Mouse (Mus musculus) midbrain, postnatal 0 days (tissue): ENCODE measurements around the gene Cog3. TPM values are rescaled to one million over a fixed set of nuclear protein-coding genes. Genes with fewer than 3 reads are reported as not detected.

ENCODE experiments used
- ATAC-seq: fragments of 200-750 bp; cut with Nextera tagmentation; 2 replicates; pipeline ENCODE4 v1.8.0; 2017; ENCODE audit warnings: moderate number of reproducible peaks, mild to moderate bottlenecking, moderate TSS enrichment, moderate library complexity; ENCODE audit not compliant: low FRiP score
- DNase-seq: peaks from one replicate; pipeline ENCODE4 v3.0.0-alpha.2; 2015; ENCODE audit warnings: low spot score
- H3K27ac ChIP-seq: fragments of 300-500 bp; sonication (generic); 2 replicates; pipeline ENCODE4 v1.5.1; 2014; ENCODE audit warnings: low read depth, mild to moderate bottlenecking, low read length, mixed read lengths
- H3K27me3 ChIP-seq: fragments of 300-500 bp; sonication (generic); 2 replicates; pipeline ENCODE4 v1.6.1; 2014; ENCODE audit warnings: low read length, control low read depth, mixed read lengths; ENCODE audit not compliant: insufficient read depth
- H3K36me3 ChIP-seq: fragments of 300-500 bp; sonication (generic); 2 replicates; pipeline ENCODE4 v1.6.1; 2014; ENCODE audit warnings: low read length, control low read depth, mixed read lengths; ENCODE audit not compliant: insufficient read depth
- H3K4me1 ChIP-seq: fragments of 300-500 bp; sonication (generic); 2 replicates; pipeline ENCODE4 v1.6.1; 2014; ENCODE audit warnings: mild to moderate bottlenecking, control low read depth, antibody characterized with exemption, low read length, mixed read lengths; ENCODE audit not compliant: insufficient read depth
- H3K4me2 ChIP-seq: fragments of 300-500 bp; sonication (generic); 2 replicates; pipeline ENCODE4 v1.6.1; 2014; ENCODE audit warnings: low read depth, mild to moderate bottlenecking, low read length, mixed read lengths; ENCODE audit not compliant: poor library complexity, severe bottlenecking
- H3K4me3 ChIP-seq: fragments of 300-500 bp; sonication (generic); 2 replicates; pipeline ENCODE4 v1.5.1; 2014; ENCODE audit warnings: low read depth, mild to moderate bottlenecking, low read length, moderate library complexity
- H3K9ac ChIP-seq: fragments of 300-500 bp; sonication (generic); replicated peaks from 2 replicates; pipeline ENCODE4 v1.6.1; 2014; ENCODE audit warnings: mild to moderate bottlenecking, low read length, moderate library complexity, mixed read lengths; ENCODE audit not compliant: poor library complexity, severe bottlenecking
- H3K9me3 ChIP-seq: fragments of 300-500 bp; sonication (generic); 2 replicates; pipeline ENCODE4 v1.6.1; 2016; ENCODE audit warnings: low read length, control low read depth
- CTCF ChIP-seq: IDR thresholded peaks from 2 replicates; pipeline ENCODE4 v1.5.1; 2016; ENCODE audit warnings: antibody characterized with exemption, mild to moderate bottlenecking
- WGBS: fragments of 180-500 bp; shearing (Covaris S2); extraction: QIAGEN DNeasy Blood & Tissue Kit; methylation state at CpG from one replicate; pipeline ENCODE4 v1.1.7; 2014; 5-methylcytosine and 5-hydroxymethylcytosine counted together
- polyA plus RNA-seq: library from polyadenylated mRNA; unstranded; fragments of >200 nt; fragmentation: Nextera tagmentation; extraction: Ambion mirVana; gene quantifications from 2 replicates; pipeline ENCODE4 v1.2.1, GENCODE M21; 2015
- total RNA-seq: library from RNA; depleted of rRNA; stranded (reverse); fragments of >200 nt; gene quantifications from 2 replicates; pipeline ENCODE4 v1.2.3, GENCODE M21; 2014

Gene Cog3
- total and polyA plus RNA-seq, 2 experiments from 2014 or later = 12.9 to 19.3 TPM

GRCm38 (mm10) chr14:75751040-75751439 lies 3.3 kb downstream of the Cog3 start:
- Histone ChIP-seq H3K4me2 (no peak overlapping the region), H3K9ac (no peak overlapping the region), H3K4me3 (no peak overlapping the region), H3K27me3 (no peaks in the 10 kb centered on the region), H3K27ac (no peak overlapping the region), H3K9me3 (no peaks in the 10 kb centered on the region), H3K36me3 (peaks cover 7% of the 10 kb centered on the region; the same call in 1 of the 2 replicates), H3K4me1 (peaks cover 21% of the 10 kb centered on the region)
- WGBS = 85% methylated on average over 4 of the region's 4 CpGs
- TF ChIP-seq CTCF = no peak
- ATAC-seq (no peak), DNase-seq (no peak)

- Histone ChIP-seq H3K9ac (no peak overlapping the region), H3K27ac (no peak overlapping the region), H3K36me3 (peaks cover 13% of the 10 kb centered on the region), H3K27me3 (no peaks in the 10 kb centered on the region), H3K4me2 (no peak overlapping the region), H3K4me1 (peaks cover 21% of the 10 kb centered on the region), H3K4me3 (no peak overlapping the region), H3K9me3 (no peaks in the 10 kb centered on the region)
- DNase-seq = no peak
- TF ChIP-seq CTCF = no peak
- 84% methylated on average over 4 of the region's 4 CpGs for WGBS
- ATAC-seq = no peak
Measured at GRCm38 (mm10) chr14:75749123-75749522, 5.2 kb downstream of the Cog3 start.

GRCm38 (mm10) chr14:75747960-75748359 lies 6.4 kb downstream of the Cog3 start:
- DNase-seq = no peak
- Histone ChIP-seq H3K4me2 (no peak overlapping the region), H3K27me3 (no peaks in the 10 kb centered on the region), H3K4me1 (peaks cover 15% of the 10 kb centered on the region), H3K27ac (no peak overlapping the region), H3K4me3 (no peak overlapping the region), H3K36me3 (peaks cover 16% of the 10 kb centered on the region), H3K9me3 (no peaks in the 10 kb centered on the region), H3K9ac (no peak overlapping the region)
- TF ChIP-seq CTCF = no peak
- WGBS = 94% methylated on average over 2 of the region's 2 CpGs
- ATAC-seq = no peak

- Histone ChIP-seq H3K36me3 (peaks cover 38% of the 10 kb centered on the region), H3K4me3 (no peak overlapping the region)
- no peak for ATAC-seq
Measured at GRCm38 (mm10) chr14:75741904-75742303, 12.4 kb downstream of the Cog3 start.

GRCm38 (mm10) chr14:75735597-75735996 lies 18.7 kb downstream of the Cog3 start:
- Histone ChIP-seq H3K27ac (no peak overlapping the region), H3K9me3 (no peaks in the 10 kb centered on the region), H3K4me3 (no peak overlapping the region), H3K4me1 (no peaks in the 10 kb centered on the region), H3K4me2 (no peak overlapping the region), H3K27me3 (no peaks in the 10 kb centered on the region), H3K9ac (no peak overlapping the region), H3K36me3 (peaks cover 41% of the 10 kb centered on the region)
- WGBS = 98% methylated on average over 3 of the region's 3 CpGs
- TF ChIP-seq CTCF = no peak
- DNase-seq (no peak), ATAC-seq (no peak)

More at GRCm38 (mm10) chr14:75741904-75742303, 12.4 kb downstream of the Cog3 start:
- no peaks in the 10 kb centered on the region for H3K27me3 ChIP-seq
- no peak overlapping the region for H3K27ac ChIP-seq
- H3K4me1 ChIP-seq = no peaks in the 10 kb centered on the region
- TF ChIP-seq CTCF = no peak
- WGBS = 93% methylated on average over 3 of the region's 3 CpGs
- no peak for DNase-seq
- H3K4me2 ChIP-seq = no peak overlapping the region
- H3K9ac ChIP-seq = no peak overlapping the region
- no peaks in the 10 kb centered on the region for H3K9me3 ChIP-seq

GRCm38 (mm10) chr14:75732631-75733030 lies 21.7 kb downstream of the Cog3 start:
- DNase-seq (no peak), ATAC-seq (no peak)
- Histone ChIP-seq H3K9ac (no peak overlapping the region), H3K27me3 (no peaks in the 10 kb centered on the region), H3K36me3 (peaks cover 48% of the 10 kb centered on the region), H3K4me3 (no peak overlapping the region), H3K27ac (no peak overlapping the region), H3K4me1 (no peaks in the 10 kb centered on the region), H3K4me2 (no peak overlapping the region), H3K9me3 (no peaks in the 10 kb centered on the region)
- 88% methylated on average over 7 of the region's 7 CpGs for WGBS
- TF ChIP-seq CTCF = no peak
